Mouse (Mus musculus): ENCODE data around the gene Arsj. TPM values are rescaled to one million over a fixed set of nuclear protein-coding genes. Genes with fewer than 3 reads are reported as not detected.

The Arsj gene
- polyA plus RNA-seq, 1 experiment from 2014 or later, result 0.79 TPM

- TF ChIP-seq CTCF (IDR thresholded peaks at IDR 0.05; ENCODE audit: low read depth), result no peak
- no peaks in the 10 kb centered on the region for H3K9me3 ChIP-seq (replicated peaks; ENCODE audit: low read length)
- no peaks in the 10 kb centered on the region for H3K27me3 ChIP-seq (ENCODE audit: insufficient read depth, low read length)
- no peak overlapping the region for H3K27ac ChIP-seq
- DNase-seq (ENCODE audit: low spot score) (no peak), ATAC-seq (replicated peaks; ENCODE audit: low FRiP score, low read depth) (no peak)
- H3K4me2 ChIP-seq (ENCODE audit: low read length), result no peak overlapping the region
- 92% methylated on average over 1 of the region's 1 CpGs for WGBS
- H3K9ac ChIP-seq (ENCODE audit: low read depth, low read length), result no peak overlapping the region
- no peak overlapping the region for H3K4me3 ChIP-seq (replicated peaks; ENCODE audit: low read depth, low read length)
- H3K4me1 ChIP-seq (replicated peaks; ENCODE audit: insufficient read depth, low read length), result no peaks in the 10 kb centered on the region
- no peaks in the 10 kb centered on the region for H3K36me3 ChIP-seq (ENCODE audit: insufficient read depth, low read length)
Observed at GRCm38 (mm10) chr3:126344745-126345144, 18.7 kb upstream of the Arsj start.

GRCm38 (mm10) chr3:126359760-126360159 lies 3.7 kb upstream of the Arsj start:
- H3K4me3 ChIP-seq (replicated peaks; ENCODE audit: low read depth, low read length), result no peak overlapping the region
- H3K9ac ChIP-seq (ENCODE audit: low read depth, low read length), result no peak overlapping the region
- TF ChIP-seq CTCF (IDR thresholded peaks at IDR 0.05; ENCODE audit: low read depth), result no peak
- H3K27ac ChIP-seq, result no peak overlapping the region
- 15% methylated on average over 1 of the region's 1 CpGs for WGBS
- H3K36me3 ChIP-seq (ENCODE audit: insufficient read depth, low read length), result no peaks in the 10 kb centered on the region
- no peaks in the 10 kb centered on the region for H3K4me1 ChIP-seq (replicated peaks; ENCODE audit: insufficient read depth, low read length)
- no peaks in the 10 kb centered on the region for H3K27me3 ChIP-seq (ENCODE audit: insufficient read depth, low read length)
- ATAC-seq (replicated peaks; ENCODE audit: low FRiP score, low read depth), result no peak
- no peak overlapping the region for H3K4me2 ChIP-seq (ENCODE audit: low read length)
- no peaks in the 10 kb centered on the region for H3K9me3 ChIP-seq (replicated peaks; ENCODE audit: low read length)
- DNase-seq (ENCODE audit: low spot score), result no peak

- H3K4me2 ChIP-seq (ENCODE audit: low read length), result no peak overlapping the region
- H3K9me3 ChIP-seq (replicated peaks; ENCODE audit: low read length), result no peaks in the 10 kb centered on the region
- H3K27me3 ChIP-seq (ENCODE audit: insufficient read depth, low read length), result no peaks in the 10 kb centered on the region
- WGBS, result 83% methylated on average over 2 of the region's 2 CpGs
- no peak overlapping the region for H3K27ac ChIP-seq
- no peak for TF ChIP-seq CTCF (IDR thresholded peaks at IDR 0.05; ENCODE audit: low read depth)
- no peak overlapping the region for H3K9ac ChIP-seq (ENCODE audit: low read depth, low read length)
- no peak for ATAC-seq (replicated peaks; ENCODE audit: low FRiP score, low read depth)
- no peak for DNase-seq (ENCODE audit: low spot score)
- H3K36me3 ChIP-seq (ENCODE audit: insufficient read depth, low read length), result no peaks in the 10 kb centered on the region
- no peaks in the 10 kb centered on the region for H3K4me1 ChIP-seq (replicated peaks; ENCODE audit: insufficient read depth, low read length)
- H3K4me3 ChIP-seq (replicated peaks; ENCODE audit: low read depth, low read length), result no peak overlapping the region
Observed at GRCm38 (mm10) chr3:126362392-126362791, 1.1 kb upstream of the Arsj start.

- no peak overlapping the region for H3K27ac ChIP-seq
- H3K9me3 ChIP-seq (replicated peaks; ENCODE audit: low read length), result no peaks in the 10 kb centered on the region
- no peak for TF ChIP-seq CTCF (IDR thresholded peaks at IDR 0.05; ENCODE audit: low read depth)
- H3K4me3 ChIP-seq (replicated peaks; ENCODE audit: low read depth, low read length), result peak overlapping the region; percentile 43; the same call in 1 of the 2 replicates
- no peaks in the 10 kb centered on the region for H3K4me1 ChIP-seq (replicated peaks; ENCODE audit: insufficient read depth, low read length)
- no peak overlapping the region for H3K9ac ChIP-seq (ENCODE audit: low read depth, low read length)
- DNase-seq (ENCODE audit: low spot score), result no peak
- no peak for ATAC-seq (replicated peaks; ENCODE audit: low FRiP score, low read depth)
- peak overlapping the region; percentile 87; the same call in 1 of the 2 replicates for H3K4me2 ChIP-seq (ENCODE audit: low read length)
- no peaks in the 10 kb centered on the region for H3K27me3 ChIP-seq (ENCODE audit: insufficient read depth, low read length)
- no peaks in the 10 kb centered on the region for H3K36me3 ChIP-seq (ENCODE audit: insufficient read depth, low read length)
- 86% methylated on average over 11 of the region's 11 CpGs for WGBS
Observed at GRCm38 (mm10) chr3:126362931-126363525, 456 bp upstream of the Arsj start.

GRCm38 (mm10) chr3:126364555-126364954 lies 1.1 kb downstream of the Arsj start:
- Histone ChIP-seq H3K4me2 (ENCODE audit: low read length) (peak overlapping the region; percentile 18; the same call in 1 of the 2 replicates), H3K4me1 (replicated peaks; ENCODE audit: insufficient read depth, low read length) (no peaks in the 10 kb centered on the region), H3K9ac (ENCODE audit: low read depth, low read length) (no peak overlapping the region), H3K36me3 (ENCODE audit: insufficient read depth, low read length) (no peaks in the 10 kb centered on the region), H3K9me3 (replicated peaks; ENCODE audit: low read length) (no peaks in the 10 kb centered on the region), H3K4me3 (replicated peaks; ENCODE audit: low read depth, low read length) (0 out of 2 replicates have a peak overlapping the region, but pooled peaks have one; percentile 5), H3K27me3 (ENCODE audit: insufficient read depth, low read length) (no peaks in the 10 kb centered on the region), H3K27ac (no peak overlapping the region)
- WGBS, result 86% methylated on average over 7 of the region's 7 CpGs
- no peak for TF ChIP-seq CTCF (IDR thresholded peaks at IDR 0.05; ENCODE audit: low read depth)
- ATAC-seq (replicated peaks; ENCODE audit: low FRiP score, low read depth) (no peak), DNase-seq (ENCODE audit: low spot score) (no peak)

- Histone ChIP-seq H3K9me3 (replicated peaks; ENCODE audit: low read length) (no peaks in the 10 kb centered on the region), H3K4me2 (ENCODE audit: low read length) (no peak overlapping the region), H3K36me3 (ENCODE audit: insufficient read depth, low read length) (no peaks in the 10 kb centered on the region), H3K27ac (no peak overlapping the region), H3K4me1 (replicated peaks; ENCODE audit: insufficient read depth, low read length) (no peaks in the 10 kb centered on the region), H3K9ac (ENCODE audit: low read depth, low read length) (no peak overlapping the region), H3K4me3 (replicated peaks; ENCODE audit: low read depth, low read length) (no peak overlapping the region), H3K27me3 (ENCODE audit: insufficient read depth, low read length) (no peaks in the 10 kb centered on the region)
- TF ChIP-seq CTCF (IDR thresholded peaks at IDR 0.05; ENCODE audit: low read depth), result no peak
- DNase-seq (ENCODE audit: low spot score) (no peak), ATAC-seq (replicated peaks; ENCODE audit: low FRiP score, low read depth) (no peak)
Observed at GRCm38 (mm10) chr3:126370571-126370970, 7.1 kb downstream of the Arsj start.
